Mouse (Mus musculus): Measurements from ENCODE around the gene Mob1a. TPM values are rescaled to one million over a fixed set of nuclear protein-coding genes. Genes with fewer than 3 reads are reported as not detected.
A peak's percentile ranks its signal among the peaks of the same experiment; 100 is the strongest.

Gene Mob1a
- polyA plus RNA-seq, 1 experiment from 2014 or later: 46.8 TPM

- Histone ChIP-seq H3K4me2 (ENCODE audit: low read length) (peak overlapping the region; percentile 98), H3K27me3 (ENCODE audit: insufficient read depth, low read length) (no peaks in the 10 kb centered on the region), H3K36me3 (ENCODE audit: insufficient read depth, low read length) (0 out of 2 replicates have a peak, but pooled peaks cover 2% of the 10 kb centered on the region), H3K9me3 (replicated peaks; ENCODE audit: low read length) (no peaks in the 10 kb centered on the region), H3K4me1 (replicated peaks; ENCODE audit: insufficient read depth, low read length) (no peaks in the 10 kb centered on the region; the same call in 1 of the 2 replicates), H3K9ac (ENCODE audit: low read depth, low read length) (no peak overlapping the region), H3K27ac (no peak overlapping the region), H3K4me3 (replicated peaks; ENCODE audit: low read depth, low read length) (no peak overlapping the region)
- DNase-seq (ENCODE audit: low spot score) (peak; percentile 68), ATAC-seq (replicated peaks; ENCODE audit: low FRiP score, low read depth) (no peak)
- TF ChIP-seq CTCF (IDR thresholded peaks at IDR 0.05; ENCODE audit: low read depth): no peak
- WGBS: 1% methylated on average over 10 of the region's 10 CpGs
These were observed 9.8 kb upstream of the Mob1a start for GRCm38 (mm10) chr6:83316022-83316421.

GRCm38 (mm10) chr6:83317108-83317741 is 8.6 kb upstream of the Mob1a start:
- DNase-seq (ENCODE audit: low spot score): peak; percentile 96
- no peaks in the 10 kb centered on the region; the same call in 1 of the 2 replicates for H3K4me1 ChIP-seq (replicated peaks; ENCODE audit: insufficient read depth, low read length)
- peak overlapping the region; percentile 42; the same call in 1 of the 2 replicates for H3K27ac ChIP-seq
- H3K9me3 ChIP-seq (replicated peaks; ENCODE audit: low read length): no peaks in the 10 kb centered on the region
- no peaks in the 10 kb centered on the region for H3K36me3 ChIP-seq (ENCODE audit: insufficient read depth, low read length)
- peak overlapping the region; percentile 81 for H3K4me3 ChIP-seq (replicated peaks; ENCODE audit: low read depth, low read length)
- peak overlapping the region; percentile 67 for H3K9ac ChIP-seq (ENCODE audit: low read depth, low read length)
- H3K27me3 ChIP-seq (ENCODE audit: insufficient read depth, low read length): no peaks in the 10 kb centered on the region
- peak overlapping the region; percentile 98 for H3K4me2 ChIP-seq (ENCODE audit: low read length)
- 0% methylated on average over 52 of the region's 52 CpGs for WGBS
- peak; percentile 97 for ATAC-seq (replicated peaks; ENCODE audit: low FRiP score, low read depth)
- peak; percentile 72 for TF ChIP-seq CTCF (IDR thresholded peaks at IDR 0.05; ENCODE audit: low read depth)

GRCm38 (mm10) chr6:83321927-83322326 is 3.9 kb upstream of the Mob1a start:
- Histone ChIP-seq H3K27ac (no peak overlapping the region), H3K27me3 (ENCODE audit: insufficient read depth, low read length) (no peaks in the 10 kb centered on the region), H3K4me1 (replicated peaks; ENCODE audit: insufficient read depth, low read length) (peaks cover 6% of the 10 kb centered on the region; the same call in 1 of the 2 replicates), H3K4me2 (ENCODE audit: low read length) (no peak overlapping the region), H3K36me3 (ENCODE audit: insufficient read depth, low read length) (no peaks in the 10 kb centered on the region), H3K9ac (ENCODE audit: low read depth, low read length) (no peak overlapping the region), H3K9me3 (replicated peaks; ENCODE audit: low read length) (no peaks in the 10 kb centered on the region), H3K4me3 (replicated peaks; ENCODE audit: low read depth, low read length) (no peak overlapping the region)
- no peak for TF ChIP-seq CTCF (IDR thresholded peaks at IDR 0.05; ENCODE audit: low read depth)
- no peak for ATAC-seq (replicated peaks; ENCODE audit: low FRiP score, low read depth)
- no peak for DNase-seq (ENCODE audit: low spot score)
- WGBS: 44% methylated on average over 1 of the region's 1 CpGs

GRCm38 (mm10) chr6:83322794-83323193 is 3.0 kb upstream of the Mob1a start:
- H3K4me1 ChIP-seq (replicated peaks; ENCODE audit: insufficient read depth, low read length): peaks cover 8% of the 10 kb centered on the region; the same call in 1 of the 2 replicates
- no peak for TF ChIP-seq CTCF (IDR thresholded peaks at IDR 0.05; ENCODE audit: low read depth)
- no peaks in the 10 kb centered on the region for H3K36me3 ChIP-seq (ENCODE audit: insufficient read depth, low read length)
- H3K27ac ChIP-seq: no peak overlapping the region
- no peaks in the 10 kb centered on the region for H3K9me3 ChIP-seq (replicated peaks; ENCODE audit: low read length)
- no peak overlapping the region for H3K9ac ChIP-seq (ENCODE audit: low read depth, low read length)
- WGBS: 69% methylated on average over 2 of the region's 2 CpGs
- H3K27me3 ChIP-seq (ENCODE audit: insufficient read depth, low read length): no peaks in the 10 kb centered on the region
- DNase-seq (ENCODE audit: low spot score) (no peak), ATAC-seq (replicated peaks; ENCODE audit: low FRiP score, low read depth) (no peak)
- no peak overlapping the region for H3K4me2 ChIP-seq (ENCODE audit: low read length)
- no peak overlapping the region for H3K4me3 ChIP-seq (replicated peaks; ENCODE audit: low read depth, low read length)

GRCm38 (mm10) chr6:83323652-83324419 is 2.0 kb upstream of the Mob1a start:
- Histone ChIP-seq H3K27me3 (ENCODE audit: insufficient read depth, low read length) (no peaks in the 10 kb centered on the region), H3K4me2 (ENCODE audit: low read length) (no peak overlapping the region), H3K36me3 (ENCODE audit: insufficient read depth, low read length) (no peaks in the 10 kb centered on the region), H3K9me3 (replicated peaks; ENCODE audit: low read length) (no peaks in the 10 kb centered on the region), H3K27ac (no peak overlapping the region), H3K4me3 (replicated peaks; ENCODE audit: low read depth, low read length) (no peak overlapping the region), H3K9ac (ENCODE audit: low read depth, low read length) (no peak overlapping the region), H3K4me1 (replicated peaks; ENCODE audit: insufficient read depth, low read length) (peaks cover 8% of the 10 kb centered on the region; the same call in 1 of the 2 replicates)
- 71% methylated on average over 8 of the region's 8 CpGs for WGBS
- TF ChIP-seq CTCF (IDR thresholded peaks at IDR 0.05; ENCODE audit: low read depth): no peak
- ATAC-seq (replicated peaks; ENCODE audit: low FRiP score, low read depth): no peak
- DNase-seq (ENCODE audit: low spot score): no peak

- no peak for TF ChIP-seq CTCF (IDR thresholded peaks at IDR 0.05; ENCODE audit: low read depth)
- Histone ChIP-seq H3K27me3 (ENCODE audit: insufficient read depth, low read length) (no peaks in the 10 kb centered on the region), H3K4me3 (replicated peaks; ENCODE audit: low read depth, low read length) (peak overlapping the region; percentile 88), H3K9me3 (replicated peaks; ENCODE audit: low read length) (no peaks in the 10 kb centered on the region), H3K4me1 (replicated peaks; ENCODE audit: insufficient read depth, low read length) (peaks cover 8% of the 10 kb centered on the region; the same call in 1 of the 2 replicates), H3K4me2 (ENCODE audit: low read length) (peak overlapping the region; percentile 57), H3K9ac (ENCODE audit: low read depth, low read length) (peak overlapping the region; percentile 90), H3K27ac (peak overlapping the region; percentile 95), H3K36me3 (ENCODE audit: insufficient read depth, low read length) (peaks cover 18% of the 10 kb centered on the region)
- DNase-seq (ENCODE audit: low spot score) (no peak), ATAC-seq (replicated peaks; ENCODE audit: low FRiP score, low read depth) (no peak)
- WGBS: 4% methylated on average over 6 of the region's 6 CpGs
These were observed 549 bp downstream of the Mob1a start for GRCm38 (mm10) chr6:83326394-83326736.

Data from kidney, postnatal 0 days (tissue).